Mouse (Mus musculus) forebrain, embryonic 12.5 days (tissue): ENCODE measurements around the gene Lrtm2. TPM values are rescaled to one million over a fixed set of nuclear protein-coding genes. Genes with fewer than 3 reads are reported as not detected.

Experiments used
- polyA plus RNA-seq: library from polyadenylated mRNA; unstranded; fragments of >200 nt; fragmentation: Nextera tagmentation; extraction: Ambion mirVana; gene quantifications from 2 replicates; pipeline ENCODE4 v1.2.1, GENCODE M21; 2016

The Lrtm2 gene
- polyA plus RNA-seq, 1 experiment from 2014 or later: 0.68 TPM

Other genes with a start within 250 kb of the Lrtm2 start
- 13.6 and 13.7 TPM in 2 replicates for gene Dcp1b, start 155.5 kb downstream of the Lrtm2 start, polyA plus RNA-seq
- gene Cacna1c, start 134.3 kb downstream of the Lrtm2 start, polyA plus RNA-seq: 4.6 and 6.2 TPM in 2 replicates
- gene Cacna2d4, start 94.2 kb downstream of the Lrtm2 start, polyA plus RNA-seq: not detected in 2 replicates
- 31.5 and 35.1 TPM in 2 replicates for gene Adipor2, start 86.9 kb upstream of the Lrtm2 start, polyA plus RNA-seq
- gene Fbxl14, start 148.9 kb upstream of the Lrtm2 start, polyA plus RNA-seq: 5.1 and 5.2 TPM in 2 replicates
- 8.6 and 10.9 TPM in 2 replicates for gene Wnt5b, start 213.6 kb upstream of the Lrtm2 start, polyA plus RNA-seq